Mouse (Mus musculus): ENCODE data around the gene P2ry10b.

Gene P2ry10b

DNA sequence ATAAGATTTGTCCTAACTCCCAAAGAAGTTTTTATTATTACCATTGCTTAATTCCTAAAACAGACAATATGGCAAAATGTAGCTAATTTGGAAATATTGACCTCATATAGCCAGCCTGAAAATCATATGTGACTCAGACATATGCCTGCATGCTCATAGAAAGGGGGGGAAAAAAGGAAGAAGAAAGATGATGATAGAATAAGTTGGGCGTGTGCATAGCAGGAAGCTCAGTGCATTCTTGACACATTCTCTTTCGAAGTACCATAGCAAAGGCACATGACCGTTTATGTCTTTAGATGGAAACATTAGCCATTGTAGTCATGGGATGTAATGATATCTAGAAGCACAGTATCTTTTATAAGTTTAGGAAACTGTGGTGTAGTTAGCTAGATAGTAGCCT lies at the start of gene P2ry10b:
TSS of gene P2ry10b (plus strand) at position 247 of the 400 bp plus-strand sequence.
- no peak for DNase-seq

DNA sequence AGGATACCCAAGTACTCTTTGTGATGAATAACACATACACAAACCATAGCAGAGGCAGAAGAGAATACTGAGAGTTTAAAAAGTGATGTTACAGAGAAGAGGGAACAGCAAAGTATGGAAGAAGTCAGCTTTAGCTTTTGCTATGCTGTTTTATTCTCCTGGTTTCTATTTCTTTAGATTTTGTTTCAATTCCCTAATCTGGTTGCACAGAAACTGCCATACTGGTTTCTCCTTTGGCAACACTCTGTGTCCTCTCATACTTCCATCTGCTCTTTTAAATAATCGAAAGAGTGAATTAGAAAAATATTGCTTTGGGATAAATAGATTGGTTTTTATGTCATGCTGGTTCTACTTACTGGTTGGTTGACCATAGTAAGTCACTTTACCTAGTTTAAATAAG lies 32.4 kb upstream of the P2ry10b start:
- DNase-seq: no peak

DNA sequence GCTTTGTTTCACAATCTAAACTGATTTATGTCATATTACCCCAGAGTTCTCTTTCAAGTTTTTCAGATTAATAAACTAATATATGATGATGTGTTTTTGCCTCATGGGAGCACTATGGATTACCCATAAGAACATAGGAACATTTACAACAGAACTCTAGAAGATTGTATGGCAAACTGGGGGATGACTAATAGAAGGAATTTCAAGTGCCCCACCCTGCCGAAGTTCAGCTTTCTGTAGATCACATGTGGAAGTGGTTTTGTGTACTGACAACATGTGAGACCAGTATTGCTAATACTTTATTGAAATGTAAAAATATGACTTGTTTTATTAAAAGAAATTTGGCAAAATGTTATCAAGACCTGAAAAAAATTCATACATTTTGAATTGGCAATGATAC lies 31.7 kb upstream of the P2ry10b start:
- no peak for DNase-seq

DNA sequence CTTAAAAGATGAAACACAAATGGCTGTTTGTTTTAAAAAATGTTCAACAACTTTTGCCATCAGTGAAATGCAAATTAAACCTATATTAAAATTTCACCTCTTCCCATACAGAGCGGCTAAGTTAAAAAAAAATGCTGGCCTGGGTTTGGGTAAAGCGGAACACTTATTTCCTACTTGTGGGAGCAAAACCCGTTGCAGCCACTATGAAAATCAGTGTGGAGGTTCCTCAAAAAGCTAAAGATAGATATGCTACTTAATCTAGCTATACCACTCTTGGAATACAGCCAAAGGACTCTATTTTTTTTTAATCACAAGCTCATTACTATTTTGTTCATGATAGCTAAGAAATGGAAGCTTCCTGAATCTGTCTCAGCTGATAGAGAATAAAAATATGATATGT lies 5.5 kb upstream of the P2ry10b start:
- no peak for DNase-seq

GRCm38 (mm10) chrX:107143930-107144329 lies 4.8 kb upstream of the P2ry10b start:
- no peak for DNase-seq

DNA sequence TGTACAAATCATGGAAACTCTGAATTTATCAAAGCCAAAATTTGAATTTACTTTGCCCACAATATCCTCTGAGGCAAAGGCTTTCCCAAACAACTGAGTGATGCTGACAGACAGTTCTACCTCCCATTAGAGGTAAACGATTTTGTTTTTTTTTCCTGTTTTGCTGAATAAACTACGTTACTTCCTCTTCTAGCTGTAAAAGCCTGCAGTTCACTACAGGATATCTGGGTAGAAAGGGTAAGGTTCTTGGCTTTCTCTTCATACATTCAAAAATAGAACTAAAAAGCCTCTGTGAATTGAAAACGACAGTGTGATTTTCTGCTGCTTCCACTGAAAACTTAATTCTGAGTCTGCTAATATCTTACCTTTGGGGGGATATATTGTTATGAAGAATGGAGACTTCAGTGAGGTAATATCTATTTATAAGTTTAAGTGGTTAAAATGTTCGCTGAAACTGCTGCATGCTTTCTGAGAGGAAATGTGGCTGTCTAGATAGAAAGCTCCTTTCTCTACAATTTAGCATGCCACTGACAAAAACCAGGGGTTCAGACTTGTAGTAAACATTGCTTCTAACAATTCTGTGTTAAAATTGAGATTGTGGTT lies 765 bp downstream of the P2ry10b start:
- no peak for DNase-seq

DNA sequence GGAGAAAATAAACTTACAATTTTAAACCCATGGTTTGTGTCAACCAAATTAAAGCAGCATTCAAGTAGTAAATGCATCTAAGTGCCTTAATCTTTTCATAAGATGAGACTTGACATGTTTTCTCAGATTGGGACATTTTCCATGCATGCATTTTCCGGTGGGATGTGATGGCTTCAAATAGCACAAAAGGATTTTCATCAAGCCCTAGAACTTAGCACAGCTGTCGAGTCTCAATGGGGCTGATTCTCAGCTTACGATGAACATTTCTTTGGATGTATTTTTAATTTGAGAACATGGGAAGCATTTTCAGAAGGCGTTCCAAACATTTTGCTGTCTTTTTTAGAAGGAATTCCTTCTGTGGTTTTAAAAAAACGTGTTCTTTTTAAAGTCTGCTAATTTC lies 1.3 kb downstream of the P2ry10b start:
- DNase-seq: no peak

DNA sequence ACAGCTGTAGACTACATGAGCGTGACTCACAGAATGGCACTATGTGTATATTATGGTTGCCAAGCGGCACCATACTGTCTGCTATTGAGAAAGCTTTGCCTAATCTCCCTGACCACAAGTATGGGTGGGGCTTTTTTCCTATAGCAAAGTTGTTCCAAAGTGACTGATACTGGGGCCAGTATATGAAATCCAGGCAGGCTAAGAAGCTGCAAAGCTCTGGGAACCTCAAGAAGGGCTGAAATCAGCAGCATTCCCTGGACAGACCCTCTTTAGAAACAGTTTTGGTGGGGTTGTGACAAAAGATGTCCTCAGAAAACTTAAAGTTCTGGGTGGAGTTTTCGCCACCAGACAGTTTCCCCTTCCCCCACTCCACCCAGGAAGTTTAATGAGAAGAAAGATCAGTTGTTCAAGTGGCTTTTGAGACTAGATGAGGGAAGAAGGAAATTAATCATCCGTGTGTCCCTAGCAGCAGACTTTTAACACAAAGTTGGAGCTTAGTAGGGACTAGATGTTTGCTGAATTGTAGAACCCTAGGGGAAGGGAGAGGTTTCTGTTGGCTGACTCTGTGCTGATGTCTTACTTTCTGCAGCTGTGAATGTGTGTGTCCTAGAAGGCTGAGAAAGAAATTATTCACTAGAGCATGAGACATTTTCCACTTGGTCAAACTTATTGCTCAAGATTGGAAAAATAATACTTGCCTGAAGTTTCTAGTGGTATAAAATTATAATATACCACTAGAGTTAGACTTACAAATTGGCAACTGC lies 2.2 kb downstream of the P2ry10b start:
- DNase-seq: no peak

GRCm38 (mm10) chrX:107156021-107156420 lies 7.3 kb downstream of the P2ry10b start:
- no peak for DNase-seq

- no peak for DNase-seq
These were observed 11.8 kb downstream of the P2ry10b start for GRCm38 (mm10) chrX:107160496-107160895.

GRCm38 (mm10) chrX:107168281-107168680 lies 19.6 kb downstream of the P2ry10b start:
- DNase-seq: no peak

- no peak for DNase-seq
These were observed 20.4 kb downstream of the P2ry10b start for GRCm38 (mm10) chrX:107169128-107169527.

GRCm38 (mm10) chrX:107178742-107179141 lies 30.0 kb downstream of the P2ry10b start:
- no peak for DNase-seq

DNA sequence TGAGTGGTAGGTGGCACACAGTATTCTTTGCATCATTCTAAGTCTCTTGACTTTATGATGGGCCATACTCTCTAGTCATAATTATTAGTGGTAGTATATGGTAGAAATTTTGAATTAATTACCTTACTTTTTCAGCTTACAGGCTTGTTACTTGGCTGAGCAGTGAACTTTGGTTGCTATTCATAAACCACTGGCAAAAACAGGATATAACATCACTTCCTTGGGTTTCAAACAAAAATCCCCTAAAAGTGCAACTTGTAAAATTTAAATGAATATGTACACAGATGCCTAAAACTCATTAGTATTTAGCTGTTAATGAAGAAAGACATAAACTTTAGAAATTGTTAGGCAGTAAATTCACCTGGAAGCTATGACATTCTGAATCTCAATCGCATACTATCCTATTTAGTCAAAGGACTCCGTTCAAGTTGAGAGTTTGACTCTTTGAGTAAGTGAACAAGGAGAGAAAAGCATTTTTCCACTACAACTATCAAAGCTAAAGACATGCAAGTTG lies 68.9 kb downstream of the P2ry10b start:
- no peak for DNase-seq
